Mouse (Mus musculus) heart, postnatal 10 days (tissue): ENCODE measurements around the gene Il11ra1. TPM values are rescaled to one million over a fixed set of nuclear protein-coding genes. Genes with fewer than 3 reads are reported as not detected.

ENCODE experiments used
- DNase-seq, 2 experiments: peaks; one replicate each; pipeline ENCODE4 v3.0.0; 2021
- intact Hi-C: fragments of 180-260 bp; cut with DNase I; formaldehyde crosslinking; loops from one replicate; pipeline ENCODE4 v1.15.1; 2025
- total RNA-seq, 2 experiments: library from RNA; stranded (reverse); gene quantifications; 2 replicates each; pipeline ENCODE4 v1.2.3; 2021

Il11ra1 gene
- total RNA-seq, 2 experiments from 2014 or later, result 65.3 to 66.2 TPM

DNA sequence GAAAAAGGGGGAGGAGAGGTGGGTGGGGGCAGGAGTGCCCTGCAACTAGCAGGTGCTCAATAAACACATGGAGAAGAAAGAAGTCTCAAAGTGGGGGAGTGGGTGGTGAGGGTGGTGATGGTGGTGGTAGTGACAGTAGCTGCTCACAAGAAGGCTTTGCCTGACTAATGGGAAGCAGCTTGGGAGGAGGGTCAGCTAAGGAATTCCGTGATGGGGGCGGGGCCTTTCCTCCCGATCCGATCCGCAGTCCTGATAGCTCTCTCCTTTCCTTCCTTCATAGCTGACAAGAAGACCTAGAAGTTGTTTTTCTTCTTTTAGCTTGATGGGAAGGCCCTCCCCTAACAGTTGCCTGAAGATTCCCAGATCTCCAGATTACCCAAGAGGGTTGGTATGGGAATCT, 4.9 kb downstream of the Il11ra1 start:
- intact Hi-C loops, result loop anchor here (5.0 to 10.0 kb wide), 3 partner anchors 50 to 180 kb away; no protein-coding TSS in a partner anchor
- DNase-seq, result no peak

GRCm38 (mm10) chr4:41705922-41706754, 6.3 kb downstream of the Il11ra1 start:
- intact Hi-C loops, result loop anchor here (5.0 to 10.0 kb wide), 3 partner anchors 51 to 181 kb away; no protein-coding TSS in a partner anchor
- no peak for DNase-seq

- peak; percentile 67 to 72 for DNase-seq
- intact Hi-C loops, result loop anchor here (5.0 to 10.0 kb wide), 3 partner anchors 52 to 182 kb away; no protein-coding TSS in a partner anchor
These were observed 7.3 kb downstream of the Il11ra1 start for GRCm38 (mm10) chr4:41707011-41707535.

DNA sequence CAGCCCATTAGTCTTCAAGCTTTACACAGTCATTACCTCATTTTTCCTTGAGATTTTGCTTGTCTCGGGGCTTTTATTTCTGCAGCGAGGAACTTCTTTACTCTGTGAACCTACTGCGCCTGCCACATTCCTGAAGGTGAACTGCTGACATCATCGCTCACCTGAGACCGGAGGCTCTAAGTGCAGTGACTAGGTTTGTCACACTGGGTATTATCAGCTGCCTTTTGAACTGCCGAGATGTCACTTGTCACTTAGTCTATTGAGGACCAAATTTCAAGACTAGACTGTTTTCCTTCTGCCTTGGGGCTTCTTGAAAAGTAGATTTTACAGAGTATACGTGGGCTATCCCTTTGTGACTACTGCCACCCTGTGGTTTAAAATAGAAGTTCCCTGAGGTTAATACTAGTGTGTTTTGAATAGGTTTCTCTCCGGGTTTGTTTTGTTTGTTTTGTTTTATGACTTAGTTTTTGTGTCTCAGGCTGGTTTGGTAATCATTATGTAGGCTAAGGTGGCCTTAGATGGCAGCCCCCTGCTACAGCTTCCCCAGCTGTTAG, 8.5 kb downstream of the Il11ra1 start:
- DNase-seq, result peak; percentile 55 to 80
- intact Hi-C loops, result loop anchor here (1.0 to 10.0 kb wide), 5 partner anchors 53 to 239 kb away; no protein-coding TSS in a partner anchor

- no peak for DNase-seq
- intact Hi-C loops, result no loop called here
These were observed 10.4 kb downstream of the Il11ra1 start for GRCm38 (mm10) chr4:41710229-41710628.

- DNase-seq, result no peak
- intact Hi-C loops, result no loop called here
These were observed 12.1 kb downstream of the Il11ra1 start for GRCm38 (mm10) chr4:41711705-41712375.

- intact Hi-C loops, result no loop called here
- DNase-seq, result peak; percentile 28 to 48
These were observed 12.8 kb downstream of the Il11ra1 start for GRCm38 (mm10) chr4:41712421-41713196.

DNA sequence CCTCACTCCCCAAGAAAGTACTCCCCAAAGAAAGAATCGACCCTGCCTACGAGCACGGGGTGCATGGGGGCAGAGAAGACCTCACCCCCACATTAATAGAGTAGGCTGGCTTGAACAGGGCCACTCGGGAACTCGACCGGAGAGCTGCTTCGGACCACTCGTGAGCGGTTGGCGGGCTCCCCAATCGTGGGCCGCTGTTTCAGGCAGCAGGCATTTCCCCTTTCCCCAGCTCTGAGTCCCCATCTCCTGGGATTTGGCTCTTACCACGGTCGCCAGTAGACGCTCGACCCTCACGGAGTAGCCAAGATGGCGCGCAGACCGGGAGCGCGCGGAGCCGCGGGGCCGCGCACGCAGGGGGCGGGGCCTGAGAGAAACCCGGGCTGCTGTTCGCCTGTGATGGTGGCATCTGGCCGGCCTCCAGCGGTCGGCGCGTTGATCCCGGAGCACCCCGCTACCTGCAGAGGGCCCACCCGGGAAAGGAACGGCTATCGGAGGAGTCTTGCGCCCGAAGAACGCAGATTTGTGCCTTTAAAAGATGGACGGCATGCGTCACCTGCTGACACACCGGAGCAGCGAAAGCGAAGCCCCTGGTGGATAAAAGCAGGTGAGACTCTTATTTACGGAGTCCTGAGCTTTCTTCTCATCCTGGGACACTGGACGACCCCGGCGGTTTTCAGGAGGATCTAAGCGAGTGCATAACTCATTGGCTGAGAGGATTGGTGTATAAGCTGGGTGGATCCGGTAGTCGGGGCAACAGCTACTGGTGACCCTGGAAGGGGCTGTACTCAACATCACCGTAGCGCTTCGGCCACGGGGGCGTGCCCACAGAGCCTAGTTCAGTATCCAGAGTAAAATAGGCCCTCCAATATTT, 13.6 kb downstream of the Il11ra1 start, which contains the start of gene Rpp25l:
Gene Rpp25l, minus strand, starts transcription at position 338 of the 871 bp plus-strand sequence.
- peak; percentile 90 to 92 for DNase-seq
- intact Hi-C loops, result no loop called here

DNA sequence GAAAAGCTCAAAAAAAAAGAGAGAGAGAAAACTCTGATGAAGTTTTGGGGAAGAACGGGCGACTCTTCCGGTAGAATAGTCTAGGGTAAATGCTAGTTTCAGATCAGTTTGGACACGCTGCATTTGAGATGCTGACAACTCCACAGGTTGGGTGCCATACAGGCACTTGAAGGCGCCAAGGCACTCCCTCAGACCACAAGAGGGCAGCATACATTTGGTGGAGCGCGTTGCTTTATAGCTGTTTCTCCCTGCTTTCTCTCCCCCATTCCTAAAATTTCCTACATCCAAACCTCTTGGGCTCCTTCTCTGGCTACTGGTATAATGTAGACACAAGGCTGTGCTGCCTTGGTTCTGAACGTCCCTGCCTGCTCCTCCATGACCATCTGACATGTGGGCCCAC, 14.5 kb downstream of the Il11ra1 start:
- peak; percentile 75 to 83 for DNase-seq
- intact Hi-C loops, result no loop called here

- intact Hi-C loops, result loop anchor here (1.0 kb wide), 1 partner anchor 22 kb away; no protein-coding TSS in a partner anchor
- DNase-seq, result no peak
These were observed 15.3 kb downstream of the Il11ra1 start for GRCm38 (mm10) chr4:41715082-41715481.

- peak; percentile 35 to 61 for DNase-seq
- intact Hi-C loops, result loop anchor here (1.0 kb wide), 1 partner anchor 22 kb away; no protein-coding TSS in a partner anchor
These were observed 15.8 kb downstream of the Il11ra1 start for GRCm38 (mm10) chr4:41715596-41715995.

- intact Hi-C loops, result no loop called here
- no peak for DNase-seq
These were observed 17.0 kb downstream of the Il11ra1 start for GRCm38 (mm10) chr4:41716834-41717233.

DNA sequence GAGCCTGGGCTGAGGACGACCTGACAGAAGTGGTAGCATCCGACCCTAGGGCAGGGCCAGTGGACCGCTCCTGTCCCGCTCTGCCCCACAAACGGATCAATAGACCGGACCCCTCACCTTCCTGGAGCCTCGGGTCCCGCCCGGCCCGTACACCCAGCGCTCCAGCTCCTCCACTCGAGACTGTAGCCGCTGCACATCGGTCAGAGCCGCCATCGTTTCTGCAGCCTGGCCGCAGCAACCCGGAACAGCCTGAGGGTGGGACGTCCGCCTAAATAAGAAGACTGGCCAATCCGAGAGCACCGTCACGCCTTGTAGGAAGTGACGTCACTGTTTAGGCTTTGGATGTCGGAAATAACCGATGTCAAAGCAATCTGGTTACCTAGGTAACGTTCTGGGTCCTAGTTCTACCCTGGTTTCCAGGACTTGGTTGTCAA, 23.1 kb downstream of the Il11ra1 start, which contains the start of gene Dctn3:
Gene Dctn3, minus strand, starts transcription at position 253 of the 434 bp plus-strand sequence.
- intact Hi-C loops, result loop anchor here (2.0 kb wide), 1 partner anchor 18 kb away; no protein-coding TSS in a partner anchor
- peak; percentile 92 to 94 for DNase-seq

DNA sequence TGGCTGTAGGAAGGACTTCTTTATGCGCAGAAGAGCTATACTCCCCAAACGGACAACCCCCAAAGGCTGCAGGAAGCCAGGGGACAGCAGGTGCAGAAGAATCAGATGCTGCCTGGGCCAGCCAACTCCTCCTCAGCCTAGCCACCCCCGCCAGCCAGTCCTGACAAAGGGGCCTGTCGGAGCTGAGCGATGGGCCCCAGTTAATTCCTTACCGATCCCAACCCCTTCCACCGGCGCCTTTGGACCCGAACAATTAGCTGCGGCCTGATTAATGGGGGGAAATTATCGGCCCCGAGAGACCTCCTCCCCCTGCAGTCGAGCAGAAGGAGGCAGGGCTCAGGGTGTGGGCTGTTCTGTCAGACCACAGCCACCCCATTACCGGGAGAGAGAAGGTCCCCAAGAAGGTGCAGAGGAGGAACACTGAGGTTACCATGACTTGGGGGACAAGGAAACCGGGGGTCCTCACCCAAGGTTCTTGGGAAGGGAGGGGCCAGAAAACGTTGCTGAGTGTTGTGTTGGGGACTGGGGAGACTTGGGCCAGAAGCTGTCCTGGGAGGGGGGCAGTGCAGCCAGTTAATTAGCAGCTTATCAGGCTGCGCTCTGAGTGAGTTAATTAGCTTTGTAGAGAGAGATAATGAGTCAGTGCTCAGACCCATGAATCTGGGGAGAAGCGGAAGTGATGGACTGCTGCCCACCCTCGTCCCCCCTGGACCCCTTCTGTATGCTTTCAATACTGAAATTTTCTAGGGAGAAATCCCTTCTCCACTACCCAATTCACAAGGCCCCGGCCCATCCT, 27.2 kb downstream of the Il11ra1 start:
- intact Hi-C loops, result no loop called here

DNA sequence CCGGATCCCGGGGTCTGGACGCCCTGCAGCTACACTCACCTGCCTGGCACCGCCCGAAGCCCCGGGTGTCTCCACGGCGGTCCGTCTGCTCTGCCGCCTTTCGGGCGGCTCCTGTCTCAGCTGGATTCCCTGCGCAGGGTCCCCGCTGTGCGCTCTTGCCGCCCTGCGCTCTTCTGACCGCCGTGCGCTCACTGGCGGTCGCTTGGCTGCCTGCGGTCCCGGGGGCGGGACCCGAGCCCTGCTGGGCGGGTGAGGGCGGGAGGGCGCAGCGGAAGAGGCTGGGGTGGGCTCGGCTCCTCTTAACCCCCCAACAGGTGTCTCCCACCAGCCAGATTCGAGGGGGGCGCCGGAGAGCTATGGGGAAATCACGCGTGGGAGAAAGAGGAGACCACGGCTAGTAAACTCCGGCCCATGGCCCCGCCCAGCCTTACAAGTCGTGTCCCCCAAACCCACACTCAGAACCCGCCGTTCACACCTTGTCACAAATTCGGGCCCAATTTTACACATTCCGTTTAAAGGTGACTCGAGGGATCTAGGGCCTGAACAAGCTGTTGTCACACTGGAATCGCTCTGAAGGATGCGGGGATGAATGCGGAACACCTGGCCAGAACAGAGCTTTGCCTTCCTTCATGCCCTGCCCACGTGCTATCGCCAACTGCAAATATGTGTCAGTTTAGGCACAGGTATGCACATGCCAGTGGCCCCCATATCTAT, 31.4 kb downstream of the Il11ra1 start, which contains the start of gene Arid3c:
Gene Arid3c, minus strand, starts transcription at position 91 of the 714 bp plus-strand sequence.
- intact Hi-C loops, result no loop called here
- DNase-seq, result no peak

More for the DNA sequence above, 27.2 kb downstream of the Il11ra1 start:
- no peak for DNase-seq

DNA sequence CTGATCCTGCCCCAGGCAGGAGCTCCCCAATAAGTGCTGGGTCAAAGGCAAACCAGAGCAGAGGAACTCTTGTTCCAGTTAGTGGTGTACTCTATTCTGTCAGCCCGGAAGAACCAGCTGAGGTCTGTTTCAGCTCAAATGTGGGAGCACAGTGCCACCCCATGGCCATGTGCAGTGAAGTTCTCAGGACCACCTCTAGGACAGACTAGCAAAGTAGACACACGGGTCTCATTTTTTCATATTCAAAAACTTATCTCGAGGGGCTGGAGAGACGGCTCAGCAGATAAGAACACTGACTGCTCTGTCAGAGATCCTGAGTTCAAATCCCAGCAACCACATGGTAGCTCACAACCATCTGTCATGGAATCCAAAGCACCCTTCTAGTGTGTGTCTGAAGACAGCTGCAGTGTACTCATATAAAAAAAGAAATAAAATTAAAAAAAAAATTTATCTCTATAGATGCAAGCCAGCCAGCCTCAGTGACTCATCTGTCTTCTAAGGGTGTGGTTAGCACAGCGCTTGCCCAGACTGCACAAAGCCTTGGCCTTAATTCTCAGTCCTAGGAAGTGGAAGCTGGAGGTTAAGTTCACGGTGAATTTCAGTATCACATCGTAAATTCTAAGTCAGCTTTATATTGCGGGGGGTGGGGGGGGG, 37.9 kb downstream of the Il11ra1 start:
- intact Hi-C loops, result loop anchor here (1.0 kb wide), 1 partner anchor 22 kb away; no protein-coding TSS in a partner anchor
- peak; percentile 84 to 89 for DNase-seq

DNA sequence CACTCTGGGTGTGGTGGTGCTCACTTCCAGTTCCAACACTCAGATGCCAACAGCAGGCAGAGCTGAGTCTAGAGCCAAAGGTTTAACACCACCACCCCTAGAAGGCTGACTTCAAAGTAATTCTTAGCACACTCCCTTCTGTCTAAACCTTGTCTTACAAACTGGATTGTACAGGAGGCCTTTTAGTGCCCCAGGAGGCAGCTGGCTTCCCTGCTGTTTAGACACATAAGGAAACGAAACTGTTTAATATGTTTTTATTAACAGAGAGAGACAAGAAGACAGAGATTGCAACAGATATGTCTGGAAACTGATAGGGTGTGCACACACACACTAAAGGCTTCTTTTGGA, 38.4 kb downstream of the Il11ra1 start:
- no peak for DNase-seq
- intact Hi-C loops, result no loop called here
